Mouse (Mus musculus) kidney, postnatal 4 days (tissue): ENCODE measurements at regions not wholly inside any gene's neighbourhood (a gene's known extent, or its start where the extent isn't known, plus 50 kb on each side); places are given as distances from the start of the nearest gene placed in this dataset.

Experiments used
- DNase-seq, 2 experiments: peaks; one replicate each; pipeline ENCODE4 v3.0.0; 2021; ENCODE audit warnings: mixed read lengths in 2 of 2

DNA sequence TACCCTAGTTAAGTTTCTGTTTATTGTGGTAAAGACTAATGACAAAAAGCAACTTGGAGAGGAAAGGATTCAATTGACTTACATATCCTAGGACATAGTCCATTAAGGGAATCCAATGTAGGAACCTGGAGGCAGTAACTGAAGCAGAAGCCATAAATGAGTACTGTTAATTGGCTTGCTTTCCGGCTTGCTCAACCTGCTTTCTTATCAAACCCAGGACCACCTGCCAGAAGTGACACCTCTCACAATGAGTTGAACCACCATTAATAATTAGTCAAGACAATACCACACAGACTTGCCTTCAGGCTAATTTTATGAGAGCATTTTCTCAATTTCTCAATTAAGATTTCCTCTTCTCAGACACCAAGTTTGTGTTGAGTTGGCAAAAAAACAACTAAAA is 148.8 kb downstream of the Ccser2 start:
- DNase-seq, result no peak

DNA sequence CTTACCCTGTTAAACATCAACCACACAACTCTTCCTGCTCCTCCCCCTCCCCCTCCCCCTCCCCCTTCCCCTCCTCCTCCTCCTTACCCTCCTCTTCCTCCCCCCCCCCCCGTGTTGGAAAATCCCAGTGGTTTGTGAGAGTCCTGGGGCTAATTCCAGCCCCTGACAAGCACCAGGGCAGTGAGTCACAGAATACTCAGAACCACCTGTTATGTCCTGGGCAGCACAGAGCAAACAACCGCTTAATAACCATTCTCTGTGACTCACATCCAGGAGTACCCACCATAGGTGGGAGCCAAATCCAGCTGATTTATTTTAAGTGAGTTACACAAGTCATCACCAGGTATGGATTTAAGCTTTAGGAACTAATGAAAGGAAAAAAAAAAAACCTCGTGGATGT is 166.2 kb downstream of the Ccser2 start:
- DNase-seq, result no peak

DNA sequence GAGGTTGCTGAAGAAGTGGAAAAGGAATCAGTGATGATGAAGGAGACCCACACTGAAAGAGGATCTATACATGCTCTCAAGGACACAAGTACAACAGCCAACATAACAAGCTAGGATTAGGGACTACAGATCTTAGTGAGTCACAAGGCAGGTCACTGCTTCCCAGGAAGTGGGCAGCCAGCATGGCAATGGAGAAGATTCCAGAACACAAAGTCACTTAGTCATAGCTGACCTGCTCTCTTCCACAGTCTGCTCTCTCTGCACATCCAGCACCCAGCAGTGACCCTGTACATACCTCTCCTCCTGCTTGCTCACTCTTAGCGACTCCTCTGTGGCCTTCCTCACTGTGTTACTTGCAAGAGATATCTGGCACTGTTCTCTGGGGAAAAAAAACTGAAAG is 168.8 kb downstream of the Ccser2 start:
- DNase-seq, result no peak

DNA sequence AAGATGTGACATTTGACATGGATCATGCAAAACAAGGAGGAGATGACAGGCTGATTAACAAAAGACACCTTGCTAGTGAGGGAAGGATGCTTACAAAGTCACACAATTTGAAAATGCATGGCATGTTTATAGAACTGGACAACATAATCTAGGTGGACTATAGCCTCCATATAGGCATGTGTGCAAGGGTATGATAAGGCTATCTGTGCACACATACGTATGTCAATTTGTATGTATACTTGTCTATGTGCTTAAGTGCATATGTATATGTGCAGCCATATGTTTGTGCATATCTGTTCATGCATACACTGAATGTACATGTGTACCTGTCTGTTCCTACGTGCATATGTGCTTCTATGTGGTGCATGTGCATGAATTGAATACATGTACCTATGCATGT is 186.7 kb downstream of the Ccser2 start:
- DNase-seq, result no peak

DNA sequence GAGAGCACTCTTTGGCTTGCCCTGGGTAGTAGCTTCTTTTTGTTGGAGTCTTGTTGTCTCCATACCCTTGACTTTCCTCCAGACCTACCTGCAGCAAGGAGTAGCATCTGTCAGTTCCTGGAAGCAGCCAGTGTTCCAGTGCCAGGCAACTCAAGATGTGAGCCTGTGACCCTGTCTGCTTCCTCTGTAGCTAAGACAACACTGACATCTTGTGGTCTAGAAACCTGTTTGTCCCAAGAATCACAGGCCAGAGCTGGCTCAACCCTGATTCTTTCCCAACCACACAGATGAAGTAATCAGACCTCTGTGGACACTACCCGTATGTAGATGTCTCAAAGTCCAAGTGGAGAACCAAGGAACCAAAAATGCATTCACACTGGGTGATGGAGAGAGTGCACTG is 189.6 kb downstream of the Ccser2 start:
- peak in 1 of 2 experiments; percentile 5 for DNase-seq

DNA sequence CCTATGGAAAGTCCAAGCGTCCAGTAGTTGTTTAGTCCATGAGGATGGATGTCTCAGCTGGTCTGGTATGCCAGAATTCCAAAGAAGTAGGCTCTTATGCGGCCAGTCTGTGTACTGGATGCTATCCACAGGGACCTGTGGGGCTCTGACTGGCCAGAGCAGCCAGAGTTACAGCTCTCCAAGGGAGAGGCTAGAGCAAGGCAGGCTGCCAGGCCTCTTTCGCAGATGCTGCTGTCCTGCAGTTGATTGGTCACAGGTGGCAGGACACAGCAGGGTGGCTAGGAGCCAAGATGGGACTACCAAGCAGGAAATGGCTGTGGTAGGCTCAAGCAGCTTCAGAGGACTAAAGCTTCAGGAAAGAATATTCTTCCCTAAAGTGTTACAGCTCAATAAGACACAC is 194.2 kb downstream of the Ccser2 start:
- peak; percentile 63 to 68 for DNase-seq

DNA sequence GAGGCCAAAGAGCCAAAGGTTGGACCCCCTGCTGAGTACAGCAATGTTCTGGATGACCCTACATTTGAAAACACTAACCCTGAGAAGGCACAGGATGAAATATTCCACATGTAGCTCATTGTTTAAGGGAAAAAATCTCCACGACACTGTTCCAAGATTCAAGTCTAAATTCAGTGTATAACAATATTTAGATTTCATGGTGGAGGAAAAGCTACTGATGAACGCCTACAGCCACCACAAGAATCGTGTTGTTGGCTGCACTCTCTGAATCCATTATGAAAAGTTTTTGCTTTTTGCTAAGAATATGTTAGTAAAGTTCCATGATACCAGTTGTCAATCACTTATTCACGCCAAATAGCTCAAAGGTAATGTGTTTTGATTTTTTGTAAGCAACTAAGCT is 204.2 kb downstream of the Ccser2 start:
- no peak for DNase-seq

DNA sequence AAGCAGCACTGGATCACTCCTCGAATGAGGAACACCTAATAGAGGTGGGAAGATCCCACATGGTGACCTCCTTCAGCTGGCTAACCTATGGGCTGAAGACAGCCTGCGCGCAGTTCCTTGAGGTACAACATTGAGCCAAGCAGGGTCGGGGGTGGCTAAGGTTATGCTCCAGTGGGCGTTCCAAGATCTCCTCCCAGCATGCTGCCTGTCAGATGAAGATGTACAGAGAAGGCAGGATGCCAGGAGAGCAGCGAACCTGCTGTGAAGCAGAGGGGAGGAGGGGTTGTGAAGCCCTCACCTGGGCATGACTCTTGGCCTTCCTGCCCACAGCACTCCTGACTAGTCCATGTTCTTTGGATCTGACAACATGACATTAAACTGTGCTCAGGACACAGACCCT is 212.5 kb downstream of the Ccser2 start:
- no peak for DNase-seq

DNA sequence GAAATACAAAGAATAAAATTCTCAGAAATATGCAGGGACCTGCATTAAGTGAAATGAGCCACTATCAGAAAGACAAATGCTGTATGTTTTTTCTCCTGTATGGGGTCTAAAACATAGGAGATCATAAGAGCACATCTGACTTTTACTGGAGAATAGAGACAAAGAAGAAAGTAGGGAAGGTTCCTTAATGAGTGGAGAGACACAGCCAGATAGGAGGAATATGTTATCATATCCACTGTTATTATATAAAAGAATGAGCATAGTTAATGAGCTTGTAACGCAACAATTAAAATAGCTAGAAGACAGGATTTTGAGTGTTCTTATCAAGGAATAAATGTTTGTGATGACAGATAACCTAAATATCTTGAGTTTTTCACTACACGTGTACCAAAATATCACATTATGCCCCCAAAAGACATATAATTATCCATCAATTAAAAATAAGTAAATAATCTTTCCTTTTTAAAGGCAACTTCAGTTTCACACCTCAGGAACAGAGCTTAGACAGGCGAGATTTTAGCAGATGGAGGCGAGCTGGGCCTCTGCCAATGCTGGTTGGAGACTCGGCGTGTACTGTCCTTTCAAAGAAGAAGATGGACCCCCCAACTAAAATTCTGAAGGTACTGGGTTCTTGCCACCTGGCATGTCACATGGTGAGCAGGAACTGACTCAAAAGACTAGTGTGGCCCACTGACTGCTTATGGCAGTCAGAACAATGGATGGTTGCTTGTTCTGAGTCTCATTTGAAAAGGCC is 220.3 kb downstream of the Ccser2 start:
- no peak for DNase-seq

DNA sequence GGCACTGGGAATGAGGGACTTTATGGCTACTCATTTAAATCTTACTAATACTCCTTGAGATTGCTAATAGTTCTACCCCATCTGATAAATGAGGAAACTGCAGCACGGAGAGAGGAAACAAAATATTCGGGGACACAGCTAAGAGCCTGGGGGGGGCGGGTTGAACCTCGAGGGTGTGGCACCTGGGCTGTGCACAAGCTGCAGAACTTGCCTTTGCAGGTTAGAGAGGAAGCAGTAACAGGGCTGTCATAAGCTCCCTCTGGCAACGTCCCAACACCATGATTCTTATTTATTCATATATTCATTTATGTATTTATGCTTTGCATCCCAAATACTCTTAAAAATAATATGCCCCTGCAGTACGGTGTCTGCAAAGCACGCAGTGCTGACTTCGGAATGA is 237.5 kb downstream of the Ccser2 start:
- DNase-seq, result no peak

DNA sequence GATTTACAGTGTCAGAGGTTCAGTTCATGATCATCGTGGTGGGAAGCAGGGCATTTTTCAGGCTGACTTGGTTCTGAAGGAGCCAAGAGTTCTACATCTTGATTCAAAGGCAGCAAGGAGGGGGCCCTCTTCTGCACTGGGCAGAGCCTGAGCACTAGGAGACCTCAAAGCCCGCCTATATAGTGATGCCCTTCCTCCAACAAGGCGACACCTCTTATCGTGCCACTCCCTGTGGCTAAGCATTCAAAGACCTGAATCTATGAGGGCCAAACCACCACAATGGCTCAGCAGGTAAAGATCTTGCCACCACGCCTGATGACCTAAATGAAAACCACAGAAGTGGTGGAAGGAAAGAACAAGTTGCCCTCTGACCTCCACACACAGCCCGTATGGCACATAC is 242.5 kb downstream of the Ccser2 start:
- no peak for DNase-seq

DNA sequence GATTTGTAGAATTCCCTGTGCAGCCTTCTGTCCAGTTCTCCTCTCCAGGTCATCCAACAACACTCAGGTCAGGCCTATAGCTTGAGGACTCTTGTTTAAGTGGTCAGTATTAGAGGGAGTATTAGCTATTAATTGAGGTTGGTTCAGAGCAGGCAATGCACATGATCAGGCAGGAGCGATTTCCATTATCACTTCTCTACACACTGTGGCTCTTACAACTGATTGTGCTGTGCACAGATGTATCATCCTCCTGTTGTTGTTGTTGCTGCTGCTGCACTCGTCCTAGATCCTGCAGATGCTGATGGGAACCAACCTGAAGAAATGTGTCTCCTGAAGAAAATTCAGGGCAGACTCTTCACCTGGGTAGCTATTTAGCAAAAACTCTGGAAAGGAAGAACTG is 252.9 kb downstream of the Ccser2 start:
- DNase-seq, result no peak

DNA sequence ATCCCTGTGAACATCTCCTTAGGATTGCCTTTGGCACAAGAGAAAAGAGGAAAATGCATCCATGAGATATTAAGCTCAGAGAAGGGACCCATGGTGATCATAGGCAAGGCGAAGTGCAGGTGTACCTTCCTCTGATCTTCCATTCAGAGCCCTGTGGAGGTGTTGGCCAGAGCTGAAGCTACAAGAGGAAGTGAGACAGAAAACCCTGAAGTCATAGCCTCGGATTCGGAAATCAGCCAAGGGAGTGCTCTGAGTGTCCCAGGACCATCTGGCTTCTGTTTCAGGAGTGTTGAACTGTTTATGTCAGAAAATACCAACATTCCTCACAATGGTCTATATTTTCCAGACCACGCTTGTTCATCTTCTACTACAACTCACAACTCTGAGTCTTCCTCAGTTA is 271.6 kb downstream of the Ccser2 start:
- DNase-seq, result no peak

DNA sequence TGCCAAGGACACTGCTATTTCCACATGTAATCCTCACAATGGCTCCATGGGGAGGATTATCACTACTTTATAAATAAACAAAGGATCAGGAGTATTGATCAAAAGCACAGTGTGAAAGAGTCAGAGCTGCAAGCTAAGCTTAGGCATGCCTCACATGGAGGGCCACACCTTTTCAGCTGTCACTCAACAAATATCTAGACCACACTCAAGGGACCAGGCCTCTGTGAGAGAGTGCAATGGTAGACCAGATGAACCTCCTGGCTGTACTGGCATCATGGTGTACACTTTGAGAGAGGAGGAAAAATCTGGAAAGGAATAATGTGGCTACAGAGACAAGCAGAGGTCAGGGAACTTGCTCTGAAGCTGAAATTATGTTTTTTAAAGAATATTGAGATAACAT is 276.6 kb downstream of the Ccser2 start:
- no peak for DNase-seq

DNA sequence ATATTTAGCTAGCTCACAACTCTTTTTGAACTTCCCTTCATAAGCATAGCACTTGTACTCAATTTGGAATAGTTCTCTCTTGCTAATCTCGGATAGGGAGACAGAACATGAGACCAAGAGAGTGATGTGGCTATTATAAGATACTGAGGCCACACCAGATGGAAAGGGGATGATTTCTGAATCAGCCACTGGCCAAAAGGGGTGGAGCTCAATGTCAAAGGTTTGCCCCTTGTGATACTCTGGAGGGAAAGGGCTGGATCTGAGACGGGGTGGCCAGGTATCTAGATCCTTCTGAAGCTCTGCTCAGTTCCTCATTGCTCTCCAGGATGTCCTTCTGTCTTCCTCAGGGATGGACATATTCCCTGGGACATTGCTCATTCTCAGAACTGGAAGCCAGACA is 277.6 kb downstream of the Ccser2 start:
- DNase-seq, result no peak

DNA sequence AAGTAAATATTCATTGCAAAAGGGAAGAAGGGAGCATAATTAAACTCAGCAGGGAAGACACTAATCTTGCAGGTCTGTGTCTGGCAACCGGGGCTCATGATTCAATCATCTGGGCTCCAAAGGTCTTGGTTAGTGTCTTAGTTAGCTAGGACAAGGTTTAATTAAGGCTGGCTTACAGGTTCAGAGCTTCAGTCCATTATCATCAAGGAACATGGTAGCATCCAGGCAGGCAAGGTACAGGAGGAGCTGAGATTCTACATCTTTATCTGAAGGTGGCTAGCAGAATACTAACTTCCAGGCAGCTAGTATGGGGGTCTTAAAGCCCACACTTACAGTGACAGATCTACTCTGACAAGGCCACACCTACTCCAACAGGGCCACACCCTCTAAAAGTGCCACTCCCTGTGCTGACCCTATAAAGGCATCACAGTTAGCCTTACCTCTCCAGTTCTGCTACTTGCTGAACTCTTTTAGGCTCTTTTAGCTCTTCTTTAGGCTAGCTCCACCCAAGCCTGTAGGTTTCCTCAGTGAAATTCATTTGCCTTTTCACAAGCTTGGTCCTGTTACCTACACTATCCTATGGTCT is 309.8 kb downstream of the Ccser2 start:
- no peak for DNase-seq

DNA sequence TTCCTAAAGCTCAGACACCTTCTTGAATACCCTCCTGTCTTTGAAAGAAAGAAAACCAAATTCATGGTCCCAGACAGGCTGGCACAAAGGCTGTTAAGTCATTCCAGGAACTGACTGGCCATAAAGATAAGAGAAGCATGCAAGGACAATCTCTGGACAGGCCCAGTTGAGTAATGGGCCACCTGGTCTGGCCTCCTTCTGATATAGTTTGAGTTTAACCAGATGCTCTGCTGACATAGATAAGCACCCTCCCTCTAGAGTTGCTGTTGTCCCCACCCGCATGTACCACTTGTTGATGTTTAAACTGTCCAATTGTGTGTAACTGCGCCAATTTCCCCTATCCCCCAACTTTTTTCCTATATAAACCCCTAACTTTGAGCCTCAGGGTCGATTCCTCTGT is 310.4 kb downstream of the Ccser2 start:
- DNase-seq, result no peak

DNA sequence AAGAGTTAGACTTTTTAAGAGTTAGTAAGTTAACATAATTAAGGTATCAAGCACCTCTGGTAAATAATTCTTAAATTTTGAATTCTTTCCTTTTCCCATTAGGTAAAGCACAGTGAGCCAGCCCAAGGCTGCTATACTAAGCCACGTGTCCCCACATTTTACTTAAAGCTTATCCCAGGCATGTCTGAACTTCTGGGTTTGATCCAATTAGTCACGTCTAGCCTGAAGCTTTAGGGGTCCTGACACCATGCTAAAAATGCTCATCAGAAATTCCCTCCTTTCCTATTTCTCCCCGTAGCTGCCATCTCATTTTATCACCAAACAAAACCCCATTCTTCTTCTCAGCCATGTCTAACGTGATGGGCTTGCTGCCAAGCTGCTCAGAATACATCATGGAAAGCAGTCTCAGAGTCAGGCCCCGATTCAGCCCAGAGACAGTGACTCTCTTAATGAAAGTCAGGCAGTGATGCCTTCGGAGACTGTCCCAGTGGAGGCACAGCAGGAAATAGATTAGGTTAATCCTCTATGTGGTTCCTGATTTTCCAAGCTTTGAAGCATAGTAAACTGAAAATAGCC is 315.5 kb downstream of the Ccser2 start:
- DNase-seq, result peak; percentile 1 to 3

DNA sequence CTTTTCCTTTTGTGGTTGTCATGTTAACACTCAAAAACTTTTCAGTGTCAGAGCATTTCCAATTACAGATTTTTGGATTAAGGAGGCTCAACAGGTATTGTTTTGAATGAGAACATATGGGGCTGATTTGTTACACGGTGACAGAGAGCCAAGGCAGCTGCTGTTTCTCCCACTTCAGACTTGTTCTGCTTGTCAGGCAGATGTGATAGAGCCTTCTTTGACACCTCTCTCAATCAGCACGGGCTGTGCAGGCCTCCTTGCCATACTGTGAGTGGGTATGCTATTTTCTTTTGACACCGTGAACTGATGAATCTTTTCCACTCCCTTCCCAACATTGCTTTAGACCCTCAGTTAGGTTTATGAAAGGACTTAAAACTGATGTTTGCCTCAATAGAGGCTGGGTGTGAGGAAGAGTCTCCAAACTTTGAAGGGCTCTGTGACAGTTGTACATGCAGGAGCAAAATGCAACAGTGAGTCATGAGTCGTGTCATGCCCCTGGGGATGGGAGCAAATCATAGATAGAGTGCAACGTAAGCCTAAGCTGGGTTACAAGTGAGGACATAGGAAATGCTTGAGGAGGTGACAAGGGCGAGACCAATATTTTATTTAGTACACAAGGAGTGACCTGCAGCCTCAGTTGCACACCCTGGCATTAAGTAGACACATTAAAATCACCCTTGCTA is 317.4 kb downstream of the Ccser2 start:
- no peak for DNase-seq

DNA sequence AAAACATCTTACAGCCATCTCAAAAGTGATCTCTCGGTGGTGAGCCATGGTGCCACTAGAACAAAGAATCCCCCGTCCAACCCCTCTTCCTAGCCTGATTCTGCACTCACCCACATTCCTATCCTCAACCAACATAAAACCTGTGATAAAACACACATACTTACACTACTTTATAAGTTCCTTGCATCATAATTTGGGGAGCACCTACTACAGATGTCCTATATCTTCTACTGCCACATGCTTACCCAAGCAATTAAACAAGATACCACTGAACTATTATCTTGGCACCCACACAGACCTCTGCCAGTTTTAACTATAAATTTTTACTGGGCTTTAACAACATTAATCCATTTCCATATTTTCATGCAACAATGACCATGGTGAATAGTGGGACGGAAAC is 321.9 kb downstream of the Ccser2 start:
- DNase-seq, result no peak

DNA sequence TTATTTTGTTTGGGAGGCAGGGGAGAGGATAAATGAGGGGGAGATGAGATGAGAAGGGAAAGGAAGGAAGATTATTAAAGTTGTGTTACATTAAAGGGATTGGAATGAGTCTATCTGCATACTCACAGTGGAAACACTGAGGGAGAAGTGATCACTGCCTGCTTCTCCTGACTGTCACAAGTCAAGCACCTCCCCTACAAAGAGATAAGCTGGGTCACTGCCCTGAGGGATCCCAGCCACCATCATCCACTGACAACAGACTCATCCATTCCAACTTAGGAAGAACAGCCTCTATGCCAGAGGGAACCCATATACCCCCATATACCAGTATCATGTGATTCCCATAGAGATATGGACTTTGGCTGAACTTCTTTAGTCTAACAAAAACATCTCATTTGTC is 322.3 kb downstream of the Ccser2 start:
- DNase-seq, result no peak

DNA sequence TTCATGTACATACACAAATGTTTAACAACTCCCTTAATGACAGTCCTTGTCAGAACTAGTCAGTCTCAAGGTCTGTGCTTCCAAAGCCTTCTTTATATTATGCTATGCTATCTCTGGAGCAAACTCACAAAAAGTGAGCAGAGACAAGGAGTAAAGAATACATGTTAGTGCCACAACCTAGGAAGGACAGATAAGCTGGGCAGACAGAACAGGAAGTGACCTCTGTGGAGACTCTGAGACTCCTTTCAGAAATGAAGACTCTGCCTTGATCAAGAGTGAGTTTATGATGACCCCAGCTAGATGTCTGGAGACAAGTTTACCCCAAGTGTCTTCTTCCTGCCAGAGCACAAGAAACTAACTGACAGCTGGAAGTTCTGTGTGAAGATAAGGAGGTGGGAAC is 343.8 kb downstream of the Ccser2 start:
- DNase-seq, result no peak

DNA sequence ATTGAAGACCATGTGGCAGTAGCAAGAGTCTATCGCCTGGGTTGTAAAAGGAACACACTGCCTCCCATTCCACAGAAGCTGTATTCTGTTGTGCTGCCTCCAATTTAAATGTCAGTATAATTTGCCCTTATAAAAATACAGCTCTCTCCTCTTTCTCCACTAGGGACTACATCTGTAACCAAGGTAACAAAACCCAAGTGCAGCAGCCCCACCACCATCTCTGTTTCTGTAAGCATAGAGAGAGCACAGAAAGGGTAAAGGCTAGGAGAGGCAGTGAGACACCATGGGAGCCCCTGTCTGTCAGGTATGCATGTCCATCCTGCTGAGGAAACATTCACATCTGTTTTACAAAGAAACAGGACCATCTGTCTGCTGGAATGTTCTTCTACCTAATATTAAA is 344.4 kb downstream of the Ccser2 start:
- no peak for DNase-seq

DNA sequence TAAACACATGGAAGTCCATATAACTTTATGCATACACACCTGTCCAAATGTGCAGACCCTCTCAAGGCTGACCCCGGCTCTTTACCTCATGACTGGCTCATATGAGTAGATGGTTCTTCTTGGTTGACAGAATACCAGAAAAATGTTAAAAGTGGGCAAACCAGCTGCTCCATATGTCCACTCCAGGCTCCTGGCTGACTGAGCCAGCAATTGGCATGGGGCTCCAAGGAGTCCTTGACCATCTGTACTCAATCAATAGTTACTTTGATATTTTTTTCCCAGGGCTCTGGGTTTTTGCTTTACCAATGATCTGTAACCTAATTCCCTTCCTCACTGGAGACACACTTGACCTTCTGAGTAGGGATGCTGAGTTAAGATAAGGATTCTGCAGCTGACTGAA is 345.5 kb downstream of the Ccser2 start:
- DNase-seq, result no peak
